Mouse (Mus musculus): ENCODE results near the gene Zfp644. TPM values are rescaled to one million over a fixed set of nuclear protein-coding genes. Genes with fewer than 3 reads are reported as not detected.

Zfp644 gene
- polyA plus RNA-seq (2015; fragmentation: Nextera tagmentation; extraction: Ambion mirVana): 46.6 and 50.1 TPM in 2 replicates

DNA sequence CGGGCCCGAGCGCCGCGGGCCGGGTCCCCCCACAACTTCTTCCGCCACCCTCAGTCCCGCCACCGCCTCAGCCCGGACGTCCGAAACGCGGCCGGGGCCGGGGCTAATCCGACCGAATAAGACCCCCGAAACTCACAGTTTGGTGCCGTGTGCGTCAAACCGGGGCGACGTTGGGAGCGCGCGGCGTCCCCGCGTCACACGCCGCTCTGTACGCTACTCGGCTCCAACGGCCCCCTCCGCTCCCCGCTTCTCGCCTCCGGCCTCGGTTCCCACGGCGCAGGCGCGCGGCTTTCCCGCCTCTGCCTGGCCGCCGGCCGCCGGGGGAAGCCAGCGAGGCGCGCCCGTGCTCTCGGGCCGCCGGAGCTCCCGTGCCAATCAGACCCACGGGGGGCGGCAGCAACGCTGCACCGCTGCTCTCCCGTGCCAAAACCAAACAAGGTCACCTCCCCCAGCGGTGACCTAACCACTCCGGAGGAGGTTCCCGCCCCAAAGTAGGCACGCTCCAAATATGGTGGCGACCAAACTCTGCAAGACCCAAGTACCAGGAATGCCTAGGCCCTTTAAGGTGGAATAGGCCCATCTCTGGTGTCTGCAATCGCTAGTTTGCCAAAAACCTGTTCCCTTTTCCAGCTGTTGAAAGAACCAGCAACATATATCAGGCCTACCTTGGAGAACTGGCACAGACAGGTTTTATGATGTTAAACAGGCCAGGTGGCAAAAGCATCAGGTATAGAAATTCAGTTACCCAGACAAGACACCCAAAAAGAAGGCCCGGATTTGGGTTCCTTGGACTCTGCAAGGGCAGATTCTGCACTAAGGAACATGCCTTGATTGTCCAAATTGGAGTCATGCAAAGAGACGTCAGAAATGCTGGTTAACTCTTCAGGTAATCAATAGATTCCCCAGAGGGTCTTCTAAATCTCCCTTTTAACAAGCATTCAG lies at the start of gene Zfp644:
Zfp644 (minus strand) TSS at position 892 of the 942 bp plus-strand sequence.

DNA sequence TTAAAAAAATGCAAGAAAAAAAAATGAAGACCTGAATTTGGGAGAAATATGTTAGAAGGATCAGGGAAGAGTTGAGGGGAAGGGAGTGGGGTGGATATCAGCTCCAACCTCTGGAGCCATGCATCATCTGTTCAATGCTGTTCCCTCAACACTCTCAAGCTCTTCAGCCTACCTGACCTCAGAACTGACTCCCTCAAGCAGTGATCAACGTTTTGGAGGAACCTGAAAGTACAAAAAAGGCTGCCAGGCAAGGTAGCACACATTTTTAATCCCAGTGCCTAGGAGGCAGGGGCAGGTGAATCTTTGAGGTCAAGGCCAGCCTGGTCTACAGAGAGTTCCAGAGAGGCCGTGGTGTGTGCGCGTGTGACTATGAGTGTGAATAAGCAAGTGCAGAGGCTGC lies 88.3 kb downstream of the Zfp644 start, which contains the start of gene Gm17304:
Gm17304 (plus strand) TSS at position 301 of the 400 bp plus-strand sequence.

Other genes with a start within 250 kb of the Zfp644 start
- not detected in 2 replicates for gene Barhl2, start 239.1 kb downstream of the Zfp644 start, polyA plus RNA-seq (2015; fragmentation: Nextera tagmentation; extraction: Ambion mirVana)
- gene Gm17304, start 88.2 kb downstream of the Zfp644 start, polyA plus RNA-seq (2015; fragmentation: Nextera tagmentation; extraction: Ambion mirVana): not detected in 2 replicates
- 0.76 and 0.79 TPM in 2 replicates for gene Hfm1, start 229.0 kb upstream of the Zfp644 start, polyA plus RNA-seq (2015; fragmentation: Nextera tagmentation; extraction: Ambion mirVana)